Mouse (Mus musculus) MEL (cell line): ENCODE measurements around the gene Anxa2. TPM values are rescaled to one million over a fixed set of nuclear protein-coding genes. Genes with fewer than 3 reads are reported as not detected.
A peak's percentile ranks its signal among the peaks of the same experiment; 100 is the strongest.

ENCODE experiments used
- DNase-seq: peaks from one replicate; pipeline ENCODE4 v3.0.0; 2011; ENCODE audit warnings: low read depth, low spot score
- H3K27ac ChIP-seq: 2 replicates; pipeline ENCODE4 v1.5.1; 2012; ENCODE audit warnings: low read depth, mild to moderate bottlenecking, control low read depth, low read length, moderate library complexity; ENCODE audit not compliant: control insufficient read depth
- H3K27me3 ChIP-seq, 2 experiments: fragments of 150-350 bp in 1 of 2; sonication (generic) in 1 of 2; 2 replicates each; pipeline ENCODE4 v1.6.1; 2012; ENCODE audit warnings: low read length in 2 of 2, mild to moderate bottlenecking in 2 of 2, improper control_type of control experiment in 1 of 2, moderate library complexity in 1 of 2; ENCODE audit not compliant: insufficient read depth in 2 of 2, control insufficient read depth in 1 of 2
- H3K36me3 ChIP-seq, 2 experiments: 2 replicates each; pipeline ENCODE4 v1.6.1; 2012 to 2014; ENCODE audit warnings: low read length in 2 of 2, improper control_type of control experiment in 1 of 2, inconsistent platforms in 1 of 2, mild to moderate bottlenecking in 1 of 2; ENCODE audit not compliant: insufficient read depth in 2 of 2, control insufficient read depth in 1 of 2
- H3K4me1 ChIP-seq, 2 experiments: fragments of 150-350 bp in 1 of 2; sonication (generic) in 1 of 2; 2 replicates each; pipeline ENCODE4 v1.6.1; 2012; ENCODE audit warnings: low read length in 2 of 2, improper control_type of control experiment in 1 of 2, mild to moderate bottlenecking in 1 of 2; ENCODE audit not compliant: insufficient read depth in 2 of 2, control insufficient read depth in 1 of 2
- H3K4me3 ChIP-seq, 2 experiments: fragments of 150-350 bp in 1 of 2; sonication (generic) in 1 of 2; 2 replicates each; pipeline ENCODE4 v1.5.1; 2012; ENCODE audit warnings: low read depth in 2 of 2, low read length in 2 of 2, mild to moderate bottlenecking in 2 of 2, moderate library complexity in 2 of 2, control low read depth in 1 of 2, improper control_type of control experiment in 1 of 2; ENCODE audit not compliant: control insufficient read depth in 1 of 2, insufficient read depth in 1 of 2
- H3K79me2 ChIP-seq: 2 replicates; pipeline ENCODE4 v1.6.1; 2012; ENCODE audit warnings: mild to moderate bottlenecking, low read length, moderate library complexity; ENCODE audit not compliant: control insufficient read depth, poor library complexity, insufficient read depth
- H3K9ac ChIP-seq: 2 replicates; pipeline ENCODE4 v1.6.1; 2012; ENCODE audit warnings: low read depth, mild to moderate bottlenecking, control low read depth, low read length, moderate library complexity; ENCODE audit not compliant: control insufficient read depth, poor library complexity, severe bottlenecking
- H3K9me3 ChIP-seq: fragments of 150-350 bp; sonication (generic); replicated peaks from 2 replicates; pipeline ENCODE4 v1.6.1; 2012; ENCODE audit warnings: mild to moderate bottlenecking, low read length, improper control_type of control experiment, moderate library complexity; ENCODE audit not compliant: insufficient read depth
- CTCF ChIP-seq, 3 experiments: IDR thresholded peaks in 2 of 3; conservative IDR thresholded peaks in 1 of 3; 2 replicates each; pipeline ENCODE4 v1.5.1; 2011 to 2012; ENCODE audit warnings: low read length in 3 of 3, low read depth in 2 of 3, mild to moderate bottlenecking in 2 of 3, improper control_type of control experiment in 1 of 3, inconsistent platforms in 1 of 3, mixed read lengths in 1 of 3, moderate library complexity in 1 of 3; ENCODE audit not compliant: control insufficient read depth in 1 of 3, insufficient read depth in 1 of 3, poor library complexity in 1 of 3, severe bottlenecking in 1 of 3
- E2F4 ChIP-seq: IDR thresholded peaks from 2 replicates; pipeline ENCODE4 v1.6.1; 2011; ENCODE audit warnings: low read depth, low read length, improper control_type of control experiment, borderline replicate concordance
- ELF1 ChIP-seq: IDR thresholded peaks from 2 replicates; pipeline ENCODE4 v1.6.1; 2014; ENCODE audit warnings: low read depth, mild to moderate bottlenecking, inconsistent platforms, low read length, improper control_type of control experiment, moderate library complexity
- ETS1 ChIP-seq: IDR thresholded peaks from 2 replicates; pipeline ENCODE4 v1.6.1; 2012; ENCODE audit warnings: low read depth, mild to moderate bottlenecking, inconsistent platforms, low read length, improper control_type of control experiment, moderate library complexity
- GABPA ChIP-seq: IDR thresholded peaks from 2 replicates; pipeline ENCODE4 v1.6.1; 2012; ENCODE audit warnings: low read depth, mild to moderate bottlenecking, inconsistent platforms, low read length, improper control_type of control experiment, moderate library complexity
- GATA1 ChIP-seq: IDR thresholded peaks from 2 replicates; pipeline ENCODE4 v1.6.1; 2011; ENCODE audit warnings: low read depth, low read length, improper control_type of control experiment
- MAZ ChIP-seq: IDR thresholded peaks from 2 replicates; pipeline ENCODE4 v1.6.1; 2012; ENCODE audit warnings: low read depth, mild to moderate bottlenecking, inconsistent platforms, low read length, improper control_type of control experiment
- MEF2A ChIP-seq: IDR thresholded peaks from 2 replicates; pipeline ENCODE4 v1.6.1; 2014; ENCODE audit warnings: low read depth, mild to moderate bottlenecking, inconsistent platforms, low read length, improper control_type of control experiment; ENCODE audit not compliant: poor library complexity, insufficient replicate concordance, severe bottlenecking; ENCODE audit errors: extremely low read depth
- MXI1 ChIP-seq: IDR thresholded peaks from 2 replicates; pipeline ENCODE4 v1.6.1; 2011; ENCODE audit warnings: mild to moderate bottlenecking, low read depth, low read length, improper control_type of control experiment
- MYB ChIP-seq: IDR thresholded peaks from 2 replicates; pipeline ENCODE4 v1.6.1; 2011; ENCODE audit warnings: mild to moderate bottlenecking, low read depth, low read length, improper control_type of control experiment
- MYC ChIP-seq: IDR thresholded peaks from 2 replicates; pipeline ENCODE4 v1.6.1; 2011; ENCODE audit warnings: low read depth, mild to moderate bottlenecking, low read length, improper control_type of control experiment, moderate library complexity
- NELFE ChIP-seq: IDR thresholded peaks from 2 replicates; pipeline ENCODE4 v1.6.1; 2011; ENCODE audit warnings: low read depth, low read length, improper control_type of control experiment
- RAD21 ChIP-seq: IDR thresholded peaks from 2 replicates; pipeline ENCODE4 v1.6.1; 2011; ENCODE audit warnings: mild to moderate bottlenecking, low read depth, low read length, improper control_type of control experiment
- RCOR1 ChIP-seq: IDR thresholded peaks from 2 replicates; pipeline ENCODE4 v1.6.1; 2012; ENCODE audit warnings: low read depth, mild to moderate bottlenecking, inconsistent platforms, low read length, improper control_type of control experiment
- SMC3 ChIP-seq: IDR thresholded peaks from 2 replicates; pipeline ENCODE4 v1.6.1; 2011; ENCODE audit warnings: low read depth, low read length, improper control_type of control experiment
- TCF12 ChIP-seq: IDR thresholded peaks from 2 replicates; pipeline ENCODE4 v1.6.1; 2014; ENCODE audit warnings: low read depth, mild to moderate bottlenecking, inconsistent platforms, low read length, improper control_type of control experiment, moderate library complexity
- UBTF ChIP-seq: IDR thresholded peaks from 2 replicates; pipeline ENCODE4 v1.6.1; 2012; ENCODE audit warnings: low read depth, mild to moderate bottlenecking, inconsistent platforms, low read length, improper control_type of control experiment, moderate library complexity, borderline replicate concordance; ENCODE audit not compliant: insufficient read depth
- USF1 ChIP-seq: IDR thresholded peaks from 2 replicates; pipeline ENCODE4 v1.6.1; 2014; ENCODE audit warnings: low read depth, mild to moderate bottlenecking, inconsistent platforms, low read length, improper control_type of control experiment, moderate library complexity
- USF2 ChIP-seq, 2 experiments: IDR thresholded peaks; 2 replicates each; pipeline ENCODE4 v1.6.1; 2011 to 2012; ENCODE audit warnings: improper control_type of control experiment in 2 of 2, low read length in 2 of 2, borderline replicate concordance in 1 of 2, inconsistent platforms in 1 of 2, low read depth in 1 of 2, mild to moderate bottlenecking in 1 of 2; ENCODE audit not compliant: insufficient read depth in 1 of 2
- ZC3H11A ChIP-seq: IDR thresholded peaks from 2 replicates; pipeline ENCODE4 v1.6.1; 2012; ENCODE audit warnings: low read depth, mild to moderate bottlenecking, inconsistent platforms, low read length, improper control_type of control experiment
- ZKSCAN1 ChIP-seq: IDR thresholded peaks from 2 replicates; pipeline ENCODE4 v1.6.1; 2012; ENCODE audit warnings: low read depth, mild to moderate bottlenecking, inconsistent platforms, low read length, improper control_type of control experiment, moderate library complexity
- ZMIZ1 ChIP-seq: IDR thresholded peaks from 2 replicates; pipeline ENCODE4 v1.6.1; 2012; ENCODE audit warnings: low read depth, mild to moderate bottlenecking, inconsistent platforms, low read length, improper control_type of control experiment, moderate library complexity
- polyA plus RNA-seq, 2 experiments: library from polyadenylated mRNA; stranded (reverse) in 1 of 2; unstranded in 1 of 2; fragments of >175 nt in 1 of 2; fragments of >200 nt in 1 of 2; gene quantifications; 2 replicates each; pipeline versions ENCODE4 v1.2.1 to v1.2.4; 2012; ENCODE audit warnings: low replicate concordance in 2 of 2, low read depth in 1 of 2; ENCODE audit not compliant: insufficient read length in 2 of 2, insufficient read depth in 1 of 2, missing spikeins in 1 of 2
- total RNA-seq: library from RNA; depleted of rRNA; stranded (reverse); fragments of 300-350 nt; gene quantifications from 2 replicates; pipeline ENCODE4 v1.2.3, GENCODE M21; 2012

Anxa2 gene
- total and polyA plus RNA-seq, 3 experiments, result 33.9 to 190 TPM; not detected in 1

DNA sequence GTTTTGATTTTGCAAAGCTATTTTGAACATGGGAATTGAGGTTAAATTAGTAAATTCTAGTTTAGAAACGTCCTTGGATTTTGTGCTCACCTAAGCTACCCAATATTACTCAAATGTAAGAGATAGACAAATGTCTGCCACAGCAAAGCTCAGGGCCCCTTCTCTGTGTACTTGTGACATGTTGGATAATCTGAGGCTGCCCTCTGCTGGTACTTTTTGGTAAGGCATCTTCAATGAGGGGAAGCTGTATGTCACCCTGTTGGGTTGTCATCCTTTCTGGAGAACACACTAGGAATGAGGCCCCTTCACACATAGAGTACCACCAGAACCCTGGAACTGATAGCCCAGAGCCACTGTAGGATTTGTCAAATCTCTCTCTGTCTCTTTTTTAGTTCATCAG, 26.9 kb downstream of the Anxa2 start:
- Histone ChIP-seq H3K9ac (no peak overlapping the region), H3K79me2 (no peaks in the 10 kb centered on the region), H3K27ac (no peak overlapping the region), H3K9me3 (no peaks in the 10 kb centered on the region), H3K4me1 (no peaks in the 10 kb centered on the region), H3K27me3 (no peaks in the 10 kb centered on the region), H3K4me3 (no peak overlapping the region), H3K36me3 (peaks cover 0 to 2% of the 10 kb centered on the region in 2 experiments; a peak in 1 of 4 replicates)
- TF ChIP-seq RAD21 (peak; percentile 93), MXI1 (no peak), ZKSCAN1 (no peak), ZC3H11A (peak; percentile 84), SMC3 (peak; percentile 96), CTCF (IDR thresholded peaks at IDR 0.05 in 2 of 3, conservative IDR thresholded peaks at IDR 0.05 in 1 of 3; ENCODE audit: control insufficient read depth in 1 of 3, insufficient read depth in 1 of 3, low read depth in 2 of 3, low read length in 3 of 3, poor library complexity in 1 of 3, severe bottlenecking in 1 of 3) (peak; percentile 67 to 95 (median 71))
- DNase-seq, result peak; percentile 84

DNA sequence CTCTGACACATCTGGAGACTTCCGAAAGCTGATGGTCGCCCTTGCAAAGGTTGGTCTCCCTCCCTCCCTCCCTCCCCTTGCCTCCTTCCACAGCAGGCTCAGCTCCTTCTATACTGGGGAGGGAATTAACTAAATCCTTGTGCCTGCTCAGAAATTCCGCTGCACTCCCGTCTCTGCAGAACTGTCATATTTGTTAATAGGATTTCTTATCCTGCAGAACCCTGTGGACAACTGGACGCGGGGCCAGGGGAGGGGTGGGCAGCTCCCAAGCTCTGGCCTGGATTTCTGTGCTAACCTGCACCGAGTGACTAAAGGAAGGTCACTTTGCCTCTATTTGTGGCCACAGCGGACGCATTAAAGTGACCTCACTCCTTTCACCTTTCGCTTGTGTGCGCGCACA, 30.4 kb downstream of the Anxa2 start:
- no peaks in the 10 kb centered on the region for H3K4me1 ChIP-seq
- TF ChIP-seq MYC, result no peak
- TF ChIP-seq MYB, result no peak
- TF ChIP-seq GATA1, result no peak
- TF ChIP-seq USF1, result no peak
- no peak for TF ChIP-seq RAD21
- no peak for TF ChIP-seq SMC3
- no peak for TF ChIP-seq ZMIZ1
- no peak for TF ChIP-seq E2F4
- TF ChIP-seq USF2 (IDR thresholded peaks at IDR 0.05; ENCODE audit: borderline replicate concordance in 1 of 2, insufficient read depth in 1 of 2, low read depth in 1 of 2, low read length in 2 of 2), result no peak
- no peak for TF ChIP-seq GABPA
- TF ChIP-seq RCOR1, result no peak
- no peak overlapping the region for H3K27ac ChIP-seq
- no peak overlapping the region for H3K9ac ChIP-seq
- no peak overlapping the region for H3K4me3 ChIP-seq
- DNase-seq, result no peak
- H3K36me3 ChIP-seq, result 0 out of 4 replicates have a peak, but pooled peaks cover 0 to 2% of the 10 kb centered on the region in 2 experiments
- no peaks in the 10 kb centered on the region for H3K9me3 ChIP-seq
- no peaks in the 10 kb centered on the region for H3K79me2 ChIP-seq
- H3K27me3 ChIP-seq, result no peaks in the 10 kb centered on the region

DNA sequence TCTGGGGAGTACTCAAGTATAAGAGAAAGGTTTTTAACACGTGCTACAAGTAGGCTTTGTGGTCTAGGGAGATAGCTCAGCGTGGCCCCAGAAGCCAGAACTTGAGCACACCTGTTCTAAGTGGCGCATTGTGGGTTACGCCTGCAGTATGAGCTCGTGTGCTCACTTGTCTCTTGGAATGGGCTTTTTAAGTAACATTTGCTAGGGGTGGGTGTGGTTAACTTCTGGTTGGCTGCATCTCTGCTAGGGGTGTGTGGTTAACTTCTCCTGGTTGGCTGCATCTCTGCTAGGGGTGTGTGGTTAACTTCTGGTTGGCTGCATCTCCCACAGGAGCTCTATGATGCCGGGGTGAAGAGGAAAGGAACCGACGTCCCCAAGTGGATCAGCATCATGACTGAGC, 32.7 kb downstream of the Anxa2 start:
- TF ChIP-seq ELF1 (no peak), TCF12 (no peak), MYB (no peak), MAZ (no peak), MEF2A (no peak), UBTF (no peak), ZC3H11A (no peak), ETS1 (no peak), GABPA (no peak), NELFE (no peak)
- Histone ChIP-seq H3K27me3 (no peaks in the 10 kb centered on the region), H3K36me3 (0 out of 4 replicates have a peak, but pooled peaks cover 0 to 2% of the 10 kb centered on the region in 2 experiments), H3K9me3 (no peaks in the 10 kb centered on the region), H3K4me3 (no peak overlapping the region), H3K9ac (no peak overlapping the region), H3K79me2 (no peaks in the 10 kb centered on the region), H3K27ac (no peak overlapping the region), H3K4me1 (no peaks in the 10 kb centered on the region)
- DNase-seq, result peak; percentile 18
